ENCODE assay signal across 8 mouse cellular contexts in genomic region chr5:45520809-45521110, GRCm38 (mm10). TPM values are rescaled to one million over a fixed set of nuclear protein-coding genes. Genes with fewer than 3 reads are reported as not detected.
DNase-seq lines count a peak whose midpoint lies in the region; ATAC-seq and TF ChIP-seq lines count a peak whose summit lies in the region.

No protein-coding gene starts in this region.

- WGBS in thymus, adult 2 months = 1% methylated on average over 5 of the region's 5 CpGs
- WGBS in liver, embryonic 11.5 days = 6% methylated on average over 5 of the region's 5 CpGs
- WGBS in stomach, postnatal 0 days = 3% methylated on average over 5 of the region's 5 CpGs

- H3K9ac ChIP-seq in liver, embryonic 11.5 days (ENCODE audit: low read depth, low read length) = peak overlapping the region; percentile 94
- H3K9ac ChIP-seq in stomach, postnatal 0 days (ENCODE audit: low read length) = peak overlapping the region; percentile 87

- TF ChIP-seq CTCF in thymus, adult 2 months (IDR thresholded peaks at IDR 0.05; ENCODE audit: borderline replicate concordance, control insufficient read depth, extremely low read depth, insufficient read depth, low read length, poor library complexity) = no peak
- no peak for TF ChIP-seq CTCF in stomach, postnatal 0 days (IDR thresholded peaks at IDR 0.05; ENCODE audit: low read depth)

- no peak for TF ChIP-seq EP300 in stomach, postnatal 0 days (optimal IDR thresholded peaks at IDR 0.05)

- H3K4me3 ChIP-seq in thymus, adult 2 months (ENCODE audit: control insufficient read depth, insufficient read depth, low read length) = peak overlapping the region; percentile 98
- H3K4me3 ChIP-seq in erythroblast, embryonic 14.5 days (replicated peaks) = peak overlapping the region; percentile 88
- H3K4me3 ChIP-seq in liver, embryonic 11.5 days (ENCODE audit: low read depth, low read length) = peak overlapping the region; percentile 94
- peak overlapping the region; percentile 98 for H3K4me3 ChIP-seq in stomach, postnatal 0 days (ENCODE audit: low read depth, low read length)

- H3K36me3 ChIP-seq in thymus, adult 2 months (ENCODE audit: control insufficient read depth, insufficient read depth, low read length) = peaks cover 12% of the 10 kb centered on the region
- H3K36me3 ChIP-seq in erythroblast, embryonic 14.5 days (ENCODE audit: control insufficient read depth) = peaks cover 34% of the 10 kb centered on the region
- H3K36me3 ChIP-seq in liver, embryonic 11.5 days (ENCODE audit: control insufficient read depth, insufficient read depth, low read length) = peaks cover 5% of the 10 kb centered on the region; the same call in 1 of the 2 replicates
- peaks cover 3% of the 10 kb centered on the region; the same call in 1 of the 2 replicates for H3K36me3 ChIP-seq in stomach, postnatal 0 days (ENCODE audit: control insufficient read depth, insufficient read depth, low read length)

- DNase-seq in thymus, adult 2 months = no peak
- DNase-seq in thymus, postnatal 4 days = no peak
- no peak for DNase-seq in liver, embryonic 11.5 days (ENCODE audit: low spot score)
- DNase-seq in stomach, postnatal 0 days (ENCODE audit: low spot score) = no peak
- no peak for DNase-seq in layer of hippocampus, adult 8-10 months (ENCODE audit: low spot score in 2 of 2)
- DNase-seq in left cerebral cortex, postnatal 36 days (ENCODE audit: low spot score in 2 of 2) = no peak
- DNase-seq in urinary bladder, postnatal 10 days (ENCODE audit: low spot score) = no peak

- peak overlapping the region; percentile 69 for H3K4me2 ChIP-seq in liver, embryonic 11.5 days
- peak overlapping the region; percentile 78 for H3K4me2 ChIP-seq in stomach, postnatal 0 days (replicated peaks; ENCODE audit: low read depth)

- no peak for ATAC-seq in liver, embryonic 11.5 days (replicated peaks; ENCODE audit: low FRiP score)
- no peak for ATAC-seq in stomach, postnatal 0 days (ENCODE audit: low FRiP score, low TSS enrichment)

- TF ChIP-seq POLR2A in thymus, adult 2 months (IDR thresholded peaks at IDR 0.05; ENCODE audit: control insufficient read depth, extremely low read depth, insufficient read depth, low read length, poor library complexity) = no peak

- no peaks in the 10 kb centered on the region for H3K9me3 ChIP-seq in erythroblast, embryonic 14.5 days (ENCODE audit: control insufficient read depth, low read length)
- H3K9me3 ChIP-seq in liver, embryonic 11.5 days (ENCODE audit: control insufficient read depth, low read length) = no peaks in the 10 kb centered on the region
- no peaks in the 10 kb centered on the region for H3K9me3 ChIP-seq in stomach, postnatal 0 days (ENCODE audit: control insufficient read depth, low read length)

- H3K27ac ChIP-seq in thymus, adult 2 months (ENCODE audit: control insufficient read depth, insufficient read depth, low read length) = no peak overlapping the region
- no peak overlapping the region for H3K27ac ChIP-seq in liver, embryonic 11.5 days (ENCODE audit: low read depth, low read length)
- 0 out of 2 replicates have a peak overlapping the region, but pooled peaks have one; percentile 59 for H3K27ac ChIP-seq in stomach, postnatal 0 days (replicated peaks)

- H3K27me3 ChIP-seq in thymus, adult 2 months (ENCODE audit: control insufficient read depth, insufficient read depth, low read length) = no peaks in the 10 kb centered on the region
- no peaks in the 10 kb centered on the region for H3K27me3 ChIP-seq in erythroblast, embryonic 14.5 days (ENCODE audit: control insufficient read depth)
- no peaks in the 10 kb centered on the region for H3K27me3 ChIP-seq in liver, embryonic 11.5 days (replicated peaks; ENCODE audit: control insufficient read depth, insufficient read depth, low read length)
- no peaks in the 10 kb centered on the region for H3K27me3 ChIP-seq in stomach, postnatal 0 days (ENCODE audit: control insufficient read depth, insufficient read depth, low read length)

- intact Hi-C loops in left cerebral cortex, postnatal 36 days (cut with DNase I) = no loop called here

- peaks cover 6% of the 10 kb centered on the region; the same call in 1 of the 2 replicates for H3K4me1 ChIP-seq in thymus, adult 2 months (replicated peaks; ENCODE audit: control insufficient read depth, insufficient read depth, low read length)
- peaks cover 26% of the 10 kb centered on the region for H3K4me1 ChIP-seq in erythroblast, embryonic 14.5 days (ENCODE audit: control insufficient read depth)
- H3K4me1 ChIP-seq in liver, embryonic 11.5 days (replicated peaks; ENCODE audit: control insufficient read depth, insufficient read depth, low read length) = no peaks in the 10 kb centered on the region; the same call in 1 of the 2 replicates
- H3K4me1 ChIP-seq in stomach, postnatal 0 days (replicated peaks; ENCODE audit: control insufficient read depth, insufficient read depth) = no peaks in the 10 kb centered on the region; the same call in 1 of the 2 replicates

RNA-seq across cellular contexts. Expression of gene Med28, which starts 0.7 kb away (rescaled TPM):
- 108 and 125 TPM in 2 replicates for polyA plus RNA-seq in thymus, adult 2 months (2012; rRNA removed)
- polyA plus RNA-seq in erythroblast, embryonic 14.5 days (2012) = 4.4 and 4.9 TPM in 2 replicates
- polyA plus RNA-seq in liver, embryonic 11.5 days (2014; fragmentation: Nextera tagmentation; extraction: Ambion mirVana) = 184 and 198 TPM in 2 replicates
- polyA plus RNA-seq in stomach, postnatal 0 days (2015; fragmentation: Nextera tagmentation; extraction: Ambion mirVana) = 160 and 169 TPM in 2 replicates
- total RNA-seq in layer of hippocampus, adult 8-10 months (2022) = 100 to 1,000 TPM in 3 of 4 experiments, 10 to 100 TPM in 1; 88.0 to 105 (median 102) TPM
- total RNA-seq in left cerebral cortex, postnatal 36 days (2021) = 100 to 1,000 TPM in 1 of 2 experiments, 10 to 100 TPM in 1; 98.5 to 101 TPM

RNA-seq across cellular contexts. Expression of gene Lap3, which starts 27.6 kb away (rescaled TPM):
- 14.5 and 14.9 TPM in 2 replicates for polyA plus RNA-seq in thymus, adult 2 months (2012; rRNA removed)
- polyA plus RNA-seq in erythroblast, embryonic 14.5 days (2012) = 0.49 and 0.70 TPM in 2 replicates
- polyA plus RNA-seq in liver, embryonic 11.5 days (2014; fragmentation: Nextera tagmentation; extraction: Ambion mirVana) = 112 and 115 TPM in 2 replicates
- polyA plus RNA-seq in stomach, postnatal 0 days (2015; fragmentation: Nextera tagmentation; extraction: Ambion mirVana) = 58.4 and 63.2 TPM in 2 replicates
- 10 to 100 TPM; 62.0 to 95.0 (median 71.4) TPM for total RNA-seq in layer of hippocampus, adult 8-10 months (2022)
- 10 to 100 TPM; 50.4 to 53.7 TPM for total RNA-seq in left cerebral cortex, postnatal 36 days (2021)

Comparison
In these comparisons a context has a peak if more than half of its experiments do, and no peak if none do; other contexts are left out.
1. RNA of gene Med28, which starts 0.7 kb away (polyA plus RNA-seq): 184 to 198 TPM in liver, embryonic 11.5 days, 160 to 169 TPM in stomach, postnatal 0 days and 108 to 125 TPM in thymus, adult 2 months; 4.4 to 4.9 TPM in erythroblast, embryonic 14.5 days; every median in the first group is over 10 times any median in the second.
2. Peak in every context shown above with its lines, with median percentiles within 50 percentile points of each other: H3K4me3 ChIP-seq.